15 mouse cellular contexts compared by ENCODE assay signal in genomic region chr9:103628861-103629469, GRCm38 (mm10).
DNase-seq lines count a peak whose midpoint lies in the region; ATAC-seq and TF ChIP-seq lines count a peak whose summit lies in the region.
"Had no signal": no experiment of that assay in that cellular context is flagged by ENCODE, and none has a peak within 500 bp of the region (broad histone marks: within the 10 kb centered on the region; RNA-seq: fewer than 3 reads in every experiment).

No protein-coding gene starts in this region.

- 25% methylated on average over 9 of the region's 9 CpGs for WGBS in kidney, postnatal 0 days
- 4% methylated on average over 9 of the region's 9 CpGs for WGBS in midbrain, embryonic 14.5 days

- H3K4me1 ChIP-seq in kidney, postnatal 0 days (replicated peaks; ENCODE audit: insufficient read depth, low read length), result no peaks in the 10 kb centered on the region
- peaks cover 15% of the 10 kb centered on the region for H3K4me1 ChIP-seq in midbrain, embryonic 14.5 days (ENCODE audit: control insufficient read depth, insufficient read depth, low read length)
- H3K4me1 ChIP-seq: megakaryocyte, embryonic 14.5 days had no signal

- H3K4me2 ChIP-seq in kidney, postnatal 0 days (ENCODE audit: low read length), result no peak overlapping the region
- no peak overlapping the region for H3K4me2 ChIP-seq in midbrain, embryonic 14.5 days (ENCODE audit: low read length)

- no peak for TF ChIP-seq CTCF in kidney, postnatal 0 days (IDR thresholded peaks at IDR 0.05; ENCODE audit: low read depth)

- peak; percentile 61 for DNase-seq in heart, adult 11 months
- DNase-seq in heart, postnatal 25 days (ENCODE audit: low spot score), result no peak
- peak; percentile 37 for DNase-seq in kidney, postnatal 0 days (ENCODE audit: low spot score)
- no peak for DNase-seq in kidney, postnatal 10 days
- DNase-seq in embryo, embryonic 10.5 days (ENCODE audit: low spot score), result peak; percentile 44
- peak; percentile 30 for DNase-seq in midbrain, embryonic 14.5 days
- no peak for DNase-seq in c-Kit-positive CD71-positive TER-119-positive erythroid progenitor cells, embryonic 14.5 days (ENCODE audit: low spot score)
- DNase-seq: adrenal gland, postnatal 10 days; cerebellum, adult 8-10 months; kidney, adult 9 months; lung, postnatal 10 days had no signal

- H3K27me3 ChIP-seq in kidney, postnatal 0 days (ENCODE audit: insufficient read depth, low read length), result no peaks in the 10 kb centered on the region
- no peaks in the 10 kb centered on the region for H3K27me3 ChIP-seq in midbrain, embryonic 14.5 days (ENCODE audit: control insufficient read depth, insufficient read depth, low read length)

- intact Hi-C loops in heart, postnatal 25 days (cut with DNase I), result no loop called here

- no peaks in the 10 kb centered on the region for H3K36me3 ChIP-seq in kidney, postnatal 0 days (ENCODE audit: insufficient read depth, low read length)
- H3K36me3 ChIP-seq in midbrain, embryonic 14.5 days (ENCODE audit: control insufficient read depth, insufficient read depth, low read length), result no peaks in the 10 kb centered on the region
- H3K36me3 ChIP-seq: G1E; limb, embryonic 10.5 days had no signal

- H3K4me3 ChIP-seq in kidney, postnatal 0 days (replicated peaks; ENCODE audit: low read depth, low read length), result no peak overlapping the region
- no peak overlapping the region for H3K4me3 ChIP-seq in midbrain, embryonic 14.5 days (replicated peaks; ENCODE audit: low read depth, low read length)
- H3K4me3 ChIP-seq: limb, embryonic 10.5 days; megakaryocyte, embryonic 14.5 days had no signal

- no peak for ATAC-seq in kidney, postnatal 0 days (replicated peaks; ENCODE audit: low FRiP score, low read depth)
- ATAC-seq in midbrain, embryonic 14.5 days (ENCODE audit: low FRiP score, low TSS enrichment), result no peak

- no peak overlapping the region for H3K9ac ChIP-seq in kidney, postnatal 0 days (ENCODE audit: low read depth, low read length)
- H3K9ac ChIP-seq in midbrain, embryonic 14.5 days (replicated peaks; ENCODE audit: low read length), result no peak overlapping the region
- H3K9ac ChIP-seq: liver, embryonic 14.5 days had no signal

- no peak overlapping the region for H3K27ac ChIP-seq in kidney, postnatal 0 days
- H3K27ac ChIP-seq in midbrain, embryonic 14.5 days (replicated peaks; ENCODE audit: low read depth, low read length), result peak overlapping the region; percentile 13; the same call in 1 of the 2 replicates
- H3K27ac ChIP-seq: limb, embryonic 10.5 days; liver, embryonic 14.5 days had no signal

- no peaks in the 10 kb centered on the region for H3K9me3 ChIP-seq in kidney, postnatal 0 days (replicated peaks; ENCODE audit: low read length)
- H3K9me3 ChIP-seq in midbrain, embryonic 14.5 days (ENCODE audit: control insufficient read depth, low read length), result no peaks in the 10 kb centered on the region
- H3K9me3 ChIP-seq: limb, embryonic 10.5 days; megakaryocyte, embryonic 14.5 days had no signal

Comparison
In these comparisons a context has a peak if more than half of its experiments do, and no peak if none do; other contexts are left out.
1. DNase-seq: peak in heart, adult 11 months (single experiment), kidney, postnatal 0 days (single experiment), embryo, embryonic 10.5 days (single experiment) and midbrain, embryonic 14.5 days (single experiment); none in heart, postnatal 25 days (single experiment), kidney, postnatal 10 days (single experiment) and c-Kit-positive CD71-positive TER-119-positive erythroid progenitor cells, embryonic 14.5 days (single experiment).